ENCODE assay signal across 7 mouse cellular contexts in genomic region chr1:134059739-134060695, GRCm38 (mm10). TPM values are rescaled to one million over a fixed set of nuclear protein-coding genes. Genes with fewer than 3 reads are reported as not detected.
A peak's percentile ranks its signal among the peaks of the same experiment; 100 is the strongest.
DNase-seq lines count a peak whose midpoint lies in the region; ATAC-seq and TF ChIP-seq lines count a peak whose summit lies in the region.

No protein-coding gene starts in this region.

- H3K4me2 ChIP-seq in limb, embryonic 15.5 days, result peak overlapping the region; percentile 68

- 0 out of 2 replicates have a peak overlapping the region, but pooled peaks have one; percentile 2 for H3K9ac ChIP-seq in limb, embryonic 15.5 days

- H3K4me3 ChIP-seq in limb, embryonic 15.5 days, result peak overlapping the region; percentile 35; the same call in 1 of the 2 replicates
- H3K4me3 ChIP-seq in olfactory bulb, adult 2 months (ENCODE audit: insufficient read depth, low read depth, low read length), result peak overlapping the region; percentile 32

- no peaks in the 10 kb centered on the region for H3K36me3 ChIP-seq in limb, embryonic 15.5 days

- peak; percentile 69 to 78 for DNase-seq in spleen, postnatal 36 days (ENCODE audit: low spot score in 2 of 2)
- DNase-seq in spleen, adult 18-20 months, result no peak
- no peak for DNase-seq in right cerebral cortex, adult 18-20 months
- DNase-seq in kidney, postnatal 25 days, result no peak

- no peaks in the 10 kb centered on the region for H3K27me3 ChIP-seq in limb, embryonic 15.5 days

- peaks cover 48% of the 10 kb centered on the region for H3K4me1 ChIP-seq in limb, embryonic 15.5 days
- H3K4me1 ChIP-seq in olfactory bulb, adult 2 months (ENCODE audit: control insufficient read depth, insufficient read depth, low read length), result peaks cover 34% of the 10 kb centered on the region

- WGBS in limb, embryonic 15.5 days, result 66% methylated on average over 16 of the region's 16 CpGs
- WGBS in olfactory bulb, adult 2 months, result 62% methylated on average over 16 of the region's 16 CpGs

- ATAC-seq in erythroid progenitor cell, adult 5-6 weeks (replicated peaks; ENCODE audit: low FRiP score, poor library complexity, severe bottlenecking), result peak; percentile 71
- ATAC-seq in limb, embryonic 15.5 days (ENCODE audit: insufficient number of reproducible peaks, low FRiP score, low TSS enrichment, low read depth), result no peak

- no peak for TF ChIP-seq POLR2A in olfactory bulb, adult 2 months (IDR thresholded peaks at IDR 0.05; ENCODE audit: insufficient read depth, low read depth, low read length)

- H3K27ac ChIP-seq in limb, embryonic 15.5 days, result peak overlapping the region; percentile 95
- peak overlapping the region; percentile 79 for H3K27ac ChIP-seq in olfactory bulb, adult 2 months (ENCODE audit: insufficient read depth, low read depth, low read length)

- no peak for TF ChIP-seq CTCF in olfactory bulb, adult 2 months (IDR thresholded peaks at IDR 0.05; ENCODE audit: insufficient read depth, low read depth, low read length)

- H3K9me3 ChIP-seq in limb, embryonic 15.5 days, result no peaks in the 10 kb centered on the region

RNA-seq across cellular contexts. Expression of gene Btg2, which starts 18.9 kb away (rescaled TPM):
- 156 and 184 TPM in 2 replicates for total RNA-seq in erythroid progenitor cell, adult 5-6 weeks (2015; ENCODE audit: low replicate concordance)
- total RNA-seq in erythroid progenitor cell, adult 5-6 weeks (2017; ENCODE audit: low replicate concordance), result 261 and 289 TPM in 2 replicates
- 30.9 and 35.1 TPM in 2 replicates for polyA plus RNA-seq in limb, embryonic 15.5 days (2015; fragmentation: Nextera tagmentation; extraction: Ambion mirVana)
- polyA plus RNA-seq in olfactory bulb, adult 2 months (2012; ENCODE audit: insufficient read depth, insufficient read length, low replicate concordance, missing spikeins), result 111 and 168 TPM in 2 replicates

RNA-seq across cellular contexts. Expression of gene Fmod, which starts 23.0 kb away (rescaled TPM):
- not detected in 2 replicates for total RNA-seq in erythroid progenitor cell, adult 5-6 weeks (2015; ENCODE audit: low replicate concordance)
- not detected in 2 replicates for total RNA-seq in erythroid progenitor cell, adult 5-6 weeks (2017; ENCODE audit: low replicate concordance)
- 147 and 186 TPM in 2 replicates for polyA plus RNA-seq in limb, embryonic 15.5 days (2015; fragmentation: Nextera tagmentation; extraction: Ambion mirVana)
- polyA plus RNA-seq in olfactory bulb, adult 2 months (2012; ENCODE audit: insufficient read depth, insufficient read length, low replicate concordance, missing spikeins), result not detected in 2 replicates

RNA-seq across cellular contexts. Expression of gene Chit1, which starts 51.0 kb away (rescaled TPM):
- 1.1 and 4.2 TPM in 2 replicates for total RNA-seq in erythroid progenitor cell, adult 5-6 weeks (2015; ENCODE audit: low replicate concordance)
- not detected in 2 replicates for total RNA-seq in erythroid progenitor cell, adult 5-6 weeks (2017; ENCODE audit: low replicate concordance)
- 0.50 and 0.59 TPM in 2 replicates for polyA plus RNA-seq in limb, embryonic 15.5 days (2015; fragmentation: Nextera tagmentation; extraction: Ambion mirVana)
- polyA plus RNA-seq in olfactory bulb, adult 2 months (2012; ENCODE audit: insufficient read depth, insufficient read length, low replicate concordance, missing spikeins), result not detected in 2 replicates

Comparison
In these comparisons a context has a peak if more than half of its experiments do, and no peak if none do; other contexts are left out.
1. DNase-seq: peak in spleen, postnatal 36 days (2 of 2); none in spleen, adult 18-20 months (0 of 2), right cerebral cortex, adult 18-20 months (single experiment) and kidney, postnatal 25 days (0 of 2).
2. RNA of gene Fmod, which starts 23.0 kb away (polyA plus RNA-seq): 147 to 186 TPM in limb, embryonic 15.5 days; not detected in olfactory bulb, adult 2 months; every median in the first group is over 100 times any median in the second.